Mouse (Mus musculus) embryonic facial prominence, embryonic 15.5 days (tissue): ENCODE data around the gene Pdzd2. TPM values are rescaled to one million over a fixed set of nuclear protein-coding genes. Genes with fewer than 3 reads are reported as not detected.

Source experiments
- ATAC-seq: fragments of 200-750 bp; cut with Nextera tagmentation; 2 replicates; pipeline ENCODE4 v1.8.0; 2017; ENCODE audit warnings: low read depth, moderate TSS enrichment; ENCODE audit not compliant: insufficient number of reproducible peaks, low FRiP score, low TSS enrichment
- H3K27ac ChIP-seq: fragments of 300-500 bp; sonication (generic); replicated peaks from 2 replicates; pipeline ENCODE4 v1.5.1; 2015; ENCODE audit warnings: mild to moderate bottlenecking, inconsistent platforms
- H3K27me3 ChIP-seq: fragments of 300-500 bp; sonication (generic); 2 replicates; pipeline ENCODE4 v1.6.1; 2015; ENCODE audit warnings: inconsistent platforms
- H3K36me3 ChIP-seq: fragments of 300-500 bp; sonication (generic); 2 replicates; pipeline ENCODE4 v1.6.1; 2015; ENCODE audit warnings: mild to moderate bottlenecking, inconsistent platforms
- H3K4me1 ChIP-seq: fragments of 300-500 bp; sonication (generic); 2 replicates; pipeline ENCODE4 v1.6.1; 2015; ENCODE audit warnings: inconsistent platforms
- H3K4me2 ChIP-seq: fragments of 300-500 bp; sonication (generic); replicated peaks from 2 replicates; pipeline ENCODE4 v1.6.1; 2015; ENCODE audit warnings: mild to moderate bottlenecking, inconsistent platforms
- H3K4me3 ChIP-seq: fragments of 300-500 bp; sonication (generic); replicated peaks from 2 replicates; pipeline ENCODE4 v1.5.1; 2015; ENCODE audit warnings: mild to moderate bottlenecking, inconsistent platforms
- H3K9ac ChIP-seq: fragments of 300-500 bp; sonication (generic); 2 replicates; pipeline ENCODE4 v1.6.1; 2015; ENCODE audit warnings: inconsistent platforms
- H3K9me3 ChIP-seq: fragments of 300-500 bp; sonication (generic); replicated peaks from 2 replicates; pipeline ENCODE4 v1.6.1; 2016; ENCODE audit warnings: inconsistent platforms
- WGBS: fragments of 180-500 bp; shearing (Covaris S2); methylation state at CpG from one replicate; pipeline ENCODE4 v1.1.7; 2015; 5-methylcytosine and 5-hydroxymethylcytosine counted together
- polyA plus RNA-seq: library from polyadenylated mRNA; unstranded; fragments of >200 nt; fragmentation: Nextera tagmentation; extraction: Ambion mirVana; gene quantifications from 2 replicates; pipeline ENCODE4 v1.2.1, GENCODE M21; 2015

Gene Pdzd2
- polyA plus RNA-seq, 1 experiment from 2014 or later, result 43.7 TPM

GRCm38 (mm10) chr15:12665946-12666345, 73.8 kb downstream of the Pdzd2 start:
- Histone ChIP-seq H3K4me1 (peaks cover 9% of the 10 kb centered on the region), H3K9me3 (no peaks in the 10 kb centered on the region), H3K36me3 (no peaks in the 10 kb centered on the region), H3K4me2 (no peak overlapping the region), H3K27ac (no peak overlapping the region), H3K4me3 (no peak overlapping the region), H3K9ac (no peak overlapping the region), H3K27me3 (no peaks in the 10 kb centered on the region)
- WGBS, result 93% methylated on average over 6 of the region's 6 CpGs
- no peak for ATAC-seq

GRCm38 (mm10) chr15:12663351-12663750, 76.4 kb downstream of the Pdzd2 start:
- H3K9ac ChIP-seq, result no peak overlapping the region
- ATAC-seq, result no peak
- H3K9me3 ChIP-seq, result no peaks in the 10 kb centered on the region
- H3K4me1 ChIP-seq, result peaks cover 8% of the 10 kb centered on the region
- H3K36me3 ChIP-seq, result no peaks in the 10 kb centered on the region
- H3K27me3 ChIP-seq, result no peaks in the 10 kb centered on the region
- H3K4me3 ChIP-seq, result no peak overlapping the region
- H3K27ac ChIP-seq, result no peak overlapping the region
- 91% methylated on average over 9 of the region's 9 CpGs for WGBS
- H3K4me2 ChIP-seq, result no peak overlapping the region

- Histone ChIP-seq H3K27ac (no peak overlapping the region), H3K27me3 (no peaks in the 10 kb centered on the region), H3K4me1 (no peaks in the 10 kb centered on the region), H3K9me3 (no peaks in the 10 kb centered on the region), H3K36me3 (no peaks in the 10 kb centered on the region), H3K4me2 (no peak overlapping the region), H3K9ac (no peak overlapping the region), H3K4me3 (no peak overlapping the region)
- ATAC-seq, result no peak
- WGBS, result 89% methylated on average over 9 of the region's 9 CpGs
Observed at GRCm38 (mm10) chr15:12660320-12660719, 79.4 kb downstream of the Pdzd2 start.

- no peak for ATAC-seq
Observed at GRCm38 (mm10) chr15:12655959-12656662, 83.6 kb downstream of the Pdzd2 start.

GRCm38 (mm10) chr15:12655316-12655715, 84.4 kb downstream of the Pdzd2 start:
- WGBS, result 95% methylated on average over 7 of the region's 7 CpGs
- Histone ChIP-seq H3K4me2 (no peak overlapping the region), H3K4me3 (no peak overlapping the region), H3K27me3 (no peaks in the 10 kb centered on the region), H3K36me3 (no peaks in the 10 kb centered on the region), H3K9ac (no peak overlapping the region), H3K27ac (no peak overlapping the region), H3K9me3 (0 out of 2 replicates have a peak, but pooled peaks cover 5% of the 10 kb centered on the region), H3K4me1 (0 out of 2 replicates have a peak, but pooled peaks cover 6% of the 10 kb centered on the region)
- no peak for ATAC-seq

More at GRCm38 (mm10) chr15:12655959-12656662, 83.6 kb downstream of the Pdzd2 start:
- H3K27ac ChIP-seq, result no peak overlapping the region
- H3K4me1 ChIP-seq, result 0 out of 2 replicates have a peak, but pooled peaks cover 3% of the 10 kb centered on the region
- H3K4me2 ChIP-seq, result no peak overlapping the region
- no peak overlapping the region for H3K4me3 ChIP-seq
- WGBS, result 82% methylated on average over 6 of the region's 6 CpGs
- H3K27me3 ChIP-seq, result no peaks in the 10 kb centered on the region
- H3K9ac ChIP-seq, result no peak overlapping the region
- H3K36me3 ChIP-seq, result no peaks in the 10 kb centered on the region
- H3K9me3 ChIP-seq, result 0 out of 2 replicates have a peak, but pooled peaks cover 5% of the 10 kb centered on the region

- 0 out of 2 replicates have a peak, but pooled peaks cover 5% of the 10 kb centered on the region for H3K9me3 ChIP-seq
- no peak overlapping the region for H3K4me3 ChIP-seq
- no peak overlapping the region for H3K4me2 ChIP-seq
- H3K27ac ChIP-seq, result no peak overlapping the region
- 73% methylated on average over 15 of the region's 15 CpGs for WGBS
- no peaks in the 10 kb centered on the region for H3K27me3 ChIP-seq
- no peaks in the 10 kb centered on the region for H3K36me3 ChIP-seq
- no peak for ATAC-seq
- no peak overlapping the region for H3K9ac ChIP-seq
- 0 out of 2 replicates have a peak, but pooled peaks cover 15% of the 10 kb centered on the region for H3K4me1 ChIP-seq
Observed at GRCm38 (mm10) chr15:12652336-12653031, 87.2 kb downstream of the Pdzd2 start.

GRCm38 (mm10) chr15:12650236-12650635, 89.5 kb downstream of the Pdzd2 start:
- WGBS, result 60% methylated on average over 3 of the region's 3 CpGs
- ATAC-seq, result no peak

GRCm38 (mm10) chr15:12649674-12650073, 90.0 kb downstream of the Pdzd2 start:
- Histone ChIP-seq H3K27ac (no peak overlapping the region), H3K4me2 (no peak overlapping the region), H3K9me3 (0 out of 2 replicates have a peak, but pooled peaks cover 5% of the 10 kb centered on the region), H3K4me1 (0 out of 2 replicates have a peak, but pooled peaks cover 15% of the 10 kb centered on the region), H3K36me3 (no peaks in the 10 kb centered on the region), H3K9ac (no peak overlapping the region), H3K27me3 (no peaks in the 10 kb centered on the region), H3K4me3 (no peak overlapping the region)
- 42% methylated on average over 3 of the region's 3 CpGs for WGBS
- ATAC-seq, result no peak

More at GRCm38 (mm10) chr15:12650236-12650635, 89.5 kb downstream of the Pdzd2 start:
- Histone ChIP-seq H3K27ac (no peak overlapping the region), H3K36me3 (no peaks in the 10 kb centered on the region), H3K4me2 (no peak overlapping the region), H3K27me3 (no peaks in the 10 kb centered on the region), H3K9me3 (0 out of 2 replicates have a peak, but pooled peaks cover 5% of the 10 kb centered on the region), H3K9ac (no peak overlapping the region), H3K4me3 (no peak overlapping the region), H3K4me1 (0 out of 2 replicates have a peak, but pooled peaks cover 15% of the 10 kb centered on the region)

- no peak overlapping the region for H3K9ac ChIP-seq
- ATAC-seq, result no peak
- 0 out of 2 replicates have a peak, but pooled peaks cover 5% of the 10 kb centered on the region for H3K9me3 ChIP-seq
- H3K4me1 ChIP-seq, result 0 out of 2 replicates have a peak, but pooled peaks cover 15% of the 10 kb centered on the region
- no peak overlapping the region for H3K4me2 ChIP-seq
- H3K27ac ChIP-seq, result no peak overlapping the region
- 73% methylated on average over 2 of the region's 2 CpGs for WGBS
- no peaks in the 10 kb centered on the region for H3K27me3 ChIP-seq
- H3K36me3 ChIP-seq, result no peaks in the 10 kb centered on the region
- H3K4me3 ChIP-seq, result no peak overlapping the region
Observed at GRCm38 (mm10) chr15:12649131-12649530, 90.6 kb downstream of the Pdzd2 start.

GRCm38 (mm10) chr15:12640755-12641154, 99.0 kb downstream of the Pdzd2 start:
- Histone ChIP-seq H3K9ac (no peak overlapping the region), H3K4me3 (no peak overlapping the region), H3K9me3 (no peaks in the 10 kb centered on the region), H3K27ac (no peak overlapping the region), H3K4me2 (no peak overlapping the region), H3K27me3 (no peaks in the 10 kb centered on the region), H3K4me1 (0 out of 2 replicates have a peak, but pooled peaks cover 3% of the 10 kb centered on the region), H3K36me3 (no peaks in the 10 kb centered on the region)
- 62% methylated on average over 7 of the region's 7 CpGs for WGBS
- no peak for ATAC-seq

- H3K4me3 ChIP-seq, result no peak overlapping the region
- H3K27me3 ChIP-seq, result no peaks in the 10 kb centered on the region
- no peaks in the 10 kb centered on the region for H3K9me3 ChIP-seq
- H3K27ac ChIP-seq, result no peak overlapping the region
- no peak for ATAC-seq
- WGBS, result 76% methylated on average over 3 of the region's 3 CpGs
- H3K4me1 ChIP-seq, result 0 out of 2 replicates have a peak, but pooled peaks cover 7% of the 10 kb centered on the region
- no peak overlapping the region for H3K9ac ChIP-seq
- no peak overlapping the region for H3K4me2 ChIP-seq
- H3K36me3 ChIP-seq, result no peaks in the 10 kb centered on the region
Observed at GRCm38 (mm10) chr15:12639776-12640175, 99.9 kb downstream of the Pdzd2 start.
